24 mouse cellular contexts compared by ENCODE assay signal in genomic region chr1:162302480-162302879, GRCm38 (mm10).
A peak's percentile ranks its signal among the peaks of the same experiment; 100 is the strongest.
DNase-seq lines count a peak whose midpoint lies in the region; ATAC-seq and TF ChIP-seq lines count a peak whose summit lies in the region.
"Had no signal": no experiment of that assay in that cellular context is flagged by ENCODE, and none has a peak within 500 bp of the region (broad histone marks: within the 10 kb centered on the region; RNA-seq: fewer than 3 reads in every experiment).

No protein-coding gene starts in this region.

- no peak overlapping the region for H3K4me3 ChIP-seq in kidney, embryonic 14.5 days (ENCODE audit: low read length)
- H3K4me3 ChIP-seq in embryonic facial prominence, embryonic 14.5 days (ENCODE audit: low read depth, low read length) = no peak overlapping the region
- no peak overlapping the region for H3K4me3 ChIP-seq in limb, embryonic 13.5 days
- no peak overlapping the region for H3K4me3 ChIP-seq in layer of hippocampus, adult 2 months
- H3K4me3 ChIP-seq: gastrocnemius, adult 2 months; heart, embryonic 15.5 days; hindbrain, embryonic 15.5 days; lung, embryonic 15.5 days; myocyte had no signal

- no peak overlapping the region for H3K9ac ChIP-seq in kidney, embryonic 14.5 days (ENCODE audit: low read depth, low read length)
- no peak overlapping the region for H3K9ac ChIP-seq in embryonic facial prominence, embryonic 14.5 days (ENCODE audit: low read depth, low read length)
- no peak overlapping the region for H3K9ac ChIP-seq in limb, embryonic 13.5 days
- H3K9ac ChIP-seq: heart, embryonic 15.5 days; hindbrain, embryonic 15.5 days; liver, embryonic 14.5 days; lung, embryonic 15.5 days had no signal

- no peak for DNase-seq in kidney, postnatal 25 days
- peak; percentile 54 for DNase-seq in embryo, embryonic 10.5 days (ENCODE audit: low spot score)
- DNase-seq in embryonic facial prominence, embryonic 14.5 days (ENCODE audit: low spot score) = peak; percentile 60
- DNase-seq in layer of hippocampus, adult 2 months (ENCODE audit: low spot score in 2 of 2) = no peak
- no peak for DNase-seq in lung, adult 18-20 months
- DNase-seq in layer of hippocampus, postnatal 14 days (ENCODE audit: low spot score in 2 of 2) = no peak
- DNase-seq: adrenal gland, postnatal 10 days; cerebellum, adult 18-20 months; cerebellum, postnatal 14 days; gastrocnemius, adult 2 months; heart, postnatal 4 days; kidney, adult 11 months; lung, postnatal 36 days had no signal

- WGBS in kidney, embryonic 14.5 days = 26% methylated on average over 4 of the region's 4 CpGs
- WGBS in embryonic facial prominence, embryonic 14.5 days = 40% methylated on average over 4 of the region's 4 CpGs
- WGBS in limb, embryonic 13.5 days = 32% methylated on average over 4 of the region's 4 CpGs

- H3K9me3 ChIP-seq in kidney, embryonic 14.5 days (ENCODE audit: control insufficient read depth, low read length) = no peaks in the 10 kb centered on the region
- H3K9me3 ChIP-seq in embryonic facial prominence, embryonic 14.5 days (ENCODE audit: control insufficient read depth, low read length) = no peaks in the 10 kb centered on the region
- no peaks in the 10 kb centered on the region for H3K9me3 ChIP-seq in limb, embryonic 13.5 days
- H3K9me3 ChIP-seq: G1E; heart, embryonic 15.5 days; hindbrain, embryonic 15.5 days; lung, embryonic 15.5 days had no signal

- H3K27ac ChIP-seq in kidney, embryonic 14.5 days (ENCODE audit: low read depth, low read length) = no peak overlapping the region
- peak overlapping the region; percentile 59 for H3K27ac ChIP-seq in embryonic facial prominence, embryonic 14.5 days (replicated peaks; ENCODE audit: low read depth, low read length)
- peak overlapping the region; percentile 81 for H3K27ac ChIP-seq in limb, embryonic 13.5 days
- H3K27ac ChIP-seq in layer of hippocampus, adult 2 months = no peak overlapping the region
- H3K27ac ChIP-seq: gastrocnemius, adult 2 months; heart, embryonic 15.5 days; hindbrain, embryonic 15.5 days; liver, embryonic 14.5 days; lung, embryonic 15.5 days had no signal

- H3K4me2 ChIP-seq in kidney, embryonic 14.5 days (replicated peaks; ENCODE audit: low read depth, low read length) = no peak overlapping the region
- H3K4me2 ChIP-seq in embryonic facial prominence, embryonic 14.5 days (ENCODE audit: low read depth, low read length) = no peak overlapping the region
- no peak overlapping the region for H3K4me2 ChIP-seq in limb, embryonic 13.5 days (replicated peaks)
- H3K4me2 ChIP-seq: heart, embryonic 15.5 days; hindbrain, embryonic 15.5 days; lung, embryonic 15.5 days had no signal

- no peaks in the 10 kb centered on the region for H3K36me3 ChIP-seq in kidney, embryonic 14.5 days (ENCODE audit: control insufficient read depth, insufficient read depth, low read length)
- H3K36me3 ChIP-seq in embryonic facial prominence, embryonic 14.5 days (ENCODE audit: control insufficient read depth, insufficient read depth, low read length) = no peaks in the 10 kb centered on the region
- H3K36me3 ChIP-seq in limb, embryonic 13.5 days = no peaks in the 10 kb centered on the region
- H3K36me3 ChIP-seq: G1E; heart, embryonic 15.5 days; hindbrain, embryonic 15.5 days; lung, embryonic 15.5 days had no signal

- ATAC-seq in kidney, embryonic 14.5 days (ENCODE audit: low FRiP score, low TSS enrichment) = 0 out of 2 replicates have a peak, but pooled peaks have one; percentile 57
- no peak; the same call in 1 of the 2 replicates for ATAC-seq in embryonic facial prominence, embryonic 14.5 days (ENCODE audit: low read depth)
- ATAC-seq in limb, embryonic 13.5 days (ENCODE audit: low FRiP score, low read depth) = no peak
- ATAC-seq: forebrain, embryonic 14.5 days; midbrain, embryonic 16.5 days had no signal

- H3K27me3 ChIP-seq in kidney, embryonic 14.5 days (ENCODE audit: control insufficient read depth, insufficient read depth, low read length) = no peaks in the 10 kb centered on the region
- H3K27me3 ChIP-seq in embryonic facial prominence, embryonic 14.5 days (replicated peaks; ENCODE audit: control insufficient read depth, insufficient read depth, low read length) = no peaks in the 10 kb centered on the region
- no peaks in the 10 kb centered on the region for H3K27me3 ChIP-seq in limb, embryonic 13.5 days
- H3K27me3 ChIP-seq: CH12.LX; heart, embryonic 15.5 days; hindbrain, embryonic 15.5 days; lung, embryonic 15.5 days had no signal

- H3K4me1 ChIP-seq in kidney, embryonic 14.5 days (ENCODE audit: control insufficient read depth, insufficient read depth, low read length) = 0 out of 2 replicates have a peak, but pooled peaks cover 4% of the 10 kb centered on the region
- peaks cover 25% of the 10 kb centered on the region for H3K4me1 ChIP-seq in embryonic facial prominence, embryonic 14.5 days (ENCODE audit: control insufficient read depth, insufficient read depth, low read length)
- peaks cover 58% of the 10 kb centered on the region for H3K4me1 ChIP-seq in limb, embryonic 13.5 days
- H3K4me1 ChIP-seq: heart, embryonic 15.5 days; hindbrain, embryonic 15.5 days had no signal

- no peak for TF ChIP-seq CTCF in layer of hippocampus, adult 2 months (conservative IDR thresholded peaks at IDR 0.05)

Comparison
In these comparisons a context has a peak if more than half of its experiments do, and no peak if none do; other contexts are left out.
1. H3K27ac ChIP-seq: peak in embryonic facial prominence, embryonic 14.5 days (single experiment) and limb, embryonic 13.5 days (single experiment); none in kidney, embryonic 14.5 days (single experiment) and layer of hippocampus, adult 2 months (single experiment).
2. DNase-seq: peak in embryo, embryonic 10.5 days (single experiment) and embryonic facial prominence, embryonic 14.5 days (single experiment); none in kidney, postnatal 25 days (0 of 2), layer of hippocampus, adult 2 months (0 of 2), lung, adult 18-20 months (0 of 2) and layer of hippocampus, postnatal 14 days (0 of 2).